8 mouse cellular contexts compared by ENCODE assay signal in the genomic region with DNA sequence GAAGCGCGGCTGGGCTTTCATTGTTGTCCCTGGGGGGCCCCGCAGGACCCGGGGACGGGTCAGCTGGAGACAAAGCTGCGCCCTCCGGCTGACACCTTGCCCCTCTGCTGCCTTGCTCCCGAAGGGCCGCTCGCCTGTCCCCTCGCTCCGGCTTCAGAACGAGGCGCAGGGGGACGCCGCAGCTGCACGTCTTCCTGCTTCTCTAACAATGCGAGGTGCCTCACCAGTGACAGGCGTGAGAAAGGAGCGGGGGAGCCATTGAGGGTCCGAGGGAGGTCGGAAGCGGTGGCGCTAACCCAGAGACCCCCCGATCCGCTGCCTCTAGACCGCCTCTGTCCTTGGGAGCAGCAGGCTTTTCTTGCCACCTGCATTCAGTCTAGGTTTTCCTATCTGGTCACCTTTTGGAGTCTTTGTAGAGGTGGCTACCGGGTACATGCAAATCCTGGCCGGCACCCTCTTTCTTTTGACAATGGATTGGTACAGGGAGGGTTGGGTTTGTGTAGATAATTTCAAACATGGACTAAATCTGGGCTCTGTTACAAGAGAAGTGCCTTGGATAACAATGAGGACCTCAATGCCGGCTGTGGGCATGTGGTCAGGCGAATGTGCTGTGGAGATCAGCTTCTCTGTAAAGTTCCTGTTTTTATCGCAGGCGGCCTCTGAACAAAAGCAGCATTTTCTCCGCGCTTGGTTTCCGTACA. TPM values are rescaled to one million over a fixed set of nuclear protein-coding genes. Genes with fewer than 3 reads are reported as not detected.
DNase-seq lines count a peak whose midpoint lies in the region; ATAC-seq and TF ChIP-seq lines count a peak whose summit lies in the region.

No protein-coding gene starts in this region.

- dilution Hi-C loops in CH12.LX (cut with MboI; ENCODE audit: extremely low pct_ligation_motif_present, extremely low pct_unique_long_range_greater_than_20kb, low sequenced_read_pairs) = no loop called here

- H3K36me3 ChIP-seq in CH12.LX (replicated peaks in 1 of 2; ENCODE audit: control insufficient read depth in 1 of 2, insufficient read depth in 1 of 2, low read length in 1 of 2) = peaks cover 0 to 3% of the 10 kb centered on the region in 2 experiments
- no peaks in the 10 kb centered on the region for H3K36me3 ChIP-seq in embryonic facial prominence, embryonic 15.5 days
- H3K36me3 ChIP-seq in heart, embryonic 16.5 days (ENCODE audit: control insufficient read depth, insufficient read depth) = no peaks in the 10 kb centered on the region
- no peaks in the 10 kb centered on the region for H3K36me3 ChIP-seq in neural tube, embryonic 13.5 days

- in situ Hi-C loops in CH12.LX (cut with MboI; ENCODE audit: low pct_ligation_motif_present, low pct_unique_long_range_greater_than_20kb, low sequenced_read_pairs) = loop anchor here (5.0 kb wide), 1 partner anchor 83 kb away; no protein-coding TSS in a partner anchor

- peak overlapping the region; percentile 79 for H3K9ac ChIP-seq in CH12.LX (ENCODE audit: insufficient read depth, low read depth)
- H3K9ac ChIP-seq in embryonic facial prominence, embryonic 15.5 days = peak overlapping the region; percentile 97
- peak overlapping the region; percentile 97 for H3K9ac ChIP-seq in heart, embryonic 16.5 days (ENCODE audit: low read length)
- H3K9ac ChIP-seq in neural tube, embryonic 13.5 days = peak overlapping the region; percentile 98

- no peak for TF ChIP-seq EP300 in CH12.LX (IDR thresholded peaks at IDR 0.05; ENCODE audit: low read length)

- H3K4me2 ChIP-seq in CH12.LX (ENCODE audit: insufficient read depth, low read depth, poor library complexity, severe bottlenecking) = peak overlapping the region; percentile 69
- H3K4me2 ChIP-seq in embryonic facial prominence, embryonic 15.5 days (replicated peaks) = peak overlapping the region; percentile 62
- H3K4me2 ChIP-seq in heart, embryonic 16.5 days (ENCODE audit: low read depth, low read length) = peak overlapping the region; percentile 61
- H3K4me2 ChIP-seq in neural tube, embryonic 13.5 days = peak overlapping the region; percentile 65

- peak overlapping the region; percentile 60 for H3K27ac ChIP-seq in CH12.LX (ENCODE audit: insufficient read depth, low read depth)
- peak overlapping the region; percentile 96 for H3K27ac ChIP-seq in embryonic facial prominence, embryonic 15.5 days (replicated peaks)
- peak overlapping the region; percentile 98 for H3K27ac ChIP-seq in heart, embryonic 16.5 days (ENCODE audit: low read length)
- peak overlapping the region; percentile 99 for H3K27ac ChIP-seq in neural tube, embryonic 13.5 days (replicated peaks)

- 0 out of 4 replicates have a peak, but pooled peaks of 1 of the 2 experiments have one; percentile 7 for TF ChIP-seq CTCF in CH12.LX (conservative IDR thresholded peaks at IDR 0.05 in 1 of 2, IDR thresholded peaks at IDR 0.05 in 1 of 2; ENCODE audit: low read depth in 2 of 2, low read length in 2 of 2)

- DNase-seq in CH12.LX (ENCODE audit: extremely low read depth) = peak; percentile 61
- peak; percentile 54 to 67 for DNase-seq in adrenal gland, postnatal 36 days
- DNase-seq in kidney, postnatal 14 days = peak; percentile 42
- peak; percentile 46 to 50 for DNase-seq in lung, adult 18-20 months
- DNase-seq in thymus, postnatal 0 days (ENCODE audit: low spot score) = peak; percentile 71

- WGBS in embryonic facial prominence, embryonic 15.5 days = under 1% methylated on average over 36 of the region's 36 CpGs
- WGBS in heart, embryonic 16.5 days = under 1% methylated on average over 36 of the region's 36 CpGs
- under 1% methylated on average over 36 of the region's 36 CpGs for WGBS in neural tube, embryonic 13.5 days

- no peak; the same call in 1 of the 2 replicates for TF ChIP-seq RAD21 in CH12.LX (IDR thresholded peaks at IDR 0.05; ENCODE audit: low read depth, low read length)

- peak overlapping the region; percentile 77 to 87 (median 87) for H3K4me3 ChIP-seq in CH12.LX (replicated peaks in 1 of 3; ENCODE audit: low read depth in 2 of 3, low read length in 2 of 3, poor library complexity in 1 of 3)
- H3K4me3 ChIP-seq in embryonic facial prominence, embryonic 15.5 days (replicated peaks) = peak overlapping the region; percentile 95
- H3K4me3 ChIP-seq in heart, embryonic 16.5 days (ENCODE audit: low read length) = peak overlapping the region; percentile 89
- H3K4me3 ChIP-seq in neural tube, embryonic 13.5 days = peak overlapping the region; percentile 93

- TF ChIP-seq POLR2A in CH12.LX (IDR thresholded peaks at IDR 0.05; ENCODE audit: low read depth, low read length) = no peak

- H3K9me3 ChIP-seq in CH12.LX (replicated peaks; ENCODE audit: low read length) = no peaks in the 10 kb centered on the region
- no peaks in the 10 kb centered on the region for H3K9me3 ChIP-seq in embryonic facial prominence, embryonic 15.5 days (replicated peaks)
- H3K9me3 ChIP-seq in heart, embryonic 16.5 days (replicated peaks; ENCODE audit: control insufficient read depth, low read length) = no peaks in the 10 kb centered on the region
- no peaks in the 10 kb centered on the region for H3K9me3 ChIP-seq in neural tube, embryonic 13.5 days

- H3K4me1 ChIP-seq in CH12.LX (ENCODE audit: control insufficient read depth in 1 of 2, insufficient read depth in 2 of 2) = peaks cover 9 to 44% of the 10 kb centered on the region in 2 experiments; a peak in 3 of 4 replicates
- H3K4me1 ChIP-seq in embryonic facial prominence, embryonic 15.5 days = peaks cover 29% of the 10 kb centered on the region
- H3K4me1 ChIP-seq in heart, embryonic 16.5 days (ENCODE audit: control insufficient read depth, insufficient read depth, low read length) = peaks cover 26% of the 10 kb centered on the region
- H3K4me1 ChIP-seq in neural tube, embryonic 13.5 days (replicated peaks) = peaks cover 40% of the 10 kb centered on the region

- peaks cover 33% of the 10 kb centered on the region for H3K79me2 ChIP-seq in CH12.LX (replicated peaks; ENCODE audit: control insufficient read depth, extremely low read depth, insufficient read depth, poor library complexity, severe bottlenecking)

- ATAC-seq in embryonic facial prominence, embryonic 15.5 days (ENCODE audit: insufficient number of reproducible peaks, low FRiP score, low TSS enrichment, low read depth) = peak; percentile 70
- ATAC-seq in heart, embryonic 16.5 days (replicated peaks; ENCODE audit: extremely low read depth, insufficient read depth, low FRiP score) = peak; percentile 62
- ATAC-seq in neural tube, embryonic 13.5 days (ENCODE audit: low read depth) = peak; percentile 78

- H3K27me3 ChIP-seq in CH12.LX (replicated peaks) = peaks cover 6% of the 10 kb centered on the region
- no peaks in the 10 kb centered on the region for H3K27me3 ChIP-seq in embryonic facial prominence, embryonic 15.5 days
- H3K27me3 ChIP-seq in heart, embryonic 16.5 days (ENCODE audit: control insufficient read depth, insufficient read depth, low read length) = no peaks in the 10 kb centered on the region
- no peaks in the 10 kb centered on the region for H3K27me3 ChIP-seq in neural tube, embryonic 13.5 days

TF ChIP-seq in CH12.LX, 34 proteins besides CTCF, POLR2A, EP300 and RAD21 (continues in another document):
- TF ChIP-seq ETS1 (conservative IDR thresholded peaks at IDR 0.05; ENCODE audit: low read depth, low read length) (no peak), RCOR1 (conservative IDR thresholded peaks at IDR 0.05; ENCODE audit: low read depth, low read length) (no peak), NRF1 (IDR thresholded peaks at IDR 0.05; ENCODE audit: low read depth, low read length) (no peak), MEF2A (IDR thresholded peaks at IDR 0.05; ENCODE audit: borderline replicate concordance, low read depth, low read length) (no peak), SIN3A (IDR thresholded peaks at IDR 0.05; ENCODE audit: low read length) (peak; percentile 83; the same call in 1 of the 2 replicates), BHLHE40 (IDR thresholded peaks at IDR 0.05; ENCODE audit: low read depth, low read length) (no peak; the same call in 1 of the 2 replicates), MYC (IDR thresholded peaks at IDR 0.05; ENCODE audit: low read depth, low read length) (peak; percentile 70), IRF4 (IDR thresholded peaks at IDR 0.05; ENCODE audit: low read depth, low read length) (no peak), JUND (conservative IDR thresholded peaks at IDR 0.05; ENCODE audit: low read depth, low read length) (no peak), POLR2AphosphoS2 (IDR thresholded peaks at IDR 0.05; ENCODE audit: low read depth, low read length) (no peak), E2F4 (IDR thresholded peaks at IDR 0.05; ENCODE audit: insufficient replicate concordance, low read depth, low read length) (no peak), KAT2A (IDR thresholded peaks at IDR 0.05; ENCODE audit: insufficient replicate concordance, low read length) (no peak), PAX5 (IDR thresholded peaks at IDR 0.05; ENCODE audit: low read length) (no peak), UBTF (IDR thresholded peaks at IDR 0.05; ENCODE audit: low read depth, low read length) (peak; percentile 83; the same call in 1 of the 2 replicates), MAX (IDR thresholded peaks at IDR 0.05; ENCODE audit: low read length) (peak; percentile 52), TCF12 (IDR thresholded peaks at IDR 0.05; ENCODE audit: low read depth, low read length) (no peak), MXI1 (IDR thresholded peaks at IDR 0.05; ENCODE audit: low read depth, low read length) (peak; percentile 58; the same call in 1 of the 2 replicates), ZNF384 (IDR thresholded peaks at IDR 0.05; ENCODE audit: low read depth, low read length) (no peak), TBP (conservative IDR thresholded peaks at IDR 0.05; ENCODE audit: low read depth, low read length) (no peak), CHD1 (IDR thresholded peaks at IDR 0.05; ENCODE audit: low read depth, low read length) (0 out of 2 replicates have a peak, but pooled peaks have one; percentile 37), ZMIZ1 (IDR thresholded peaks at IDR 0.05; ENCODE audit: low read depth, low read length) (no peak), MAFK (IDR thresholded peaks at IDR 0.05; ENCODE audit: insufficient replicate concordance, low read length) (no peak), ZC3H11A (IDR thresholded peaks at IDR 0.05; ENCODE audit: low read depth, low read length) (no peak), USF2 (conservative IDR thresholded peaks at IDR 0.05; ENCODE audit: low read depth, low read length) (no peak)

RNA-seq across cellular contexts. Expression of gene Dip2b, which starts 0.7 kb away (rescaled TPM):
- total RNA-seq in CH12.LX (2012; rRNA removed) (15.1 and 16.7 TPM in 2 replicates), CH12.LX (2014; rRNA removed) (13.0 and 15.7 TPM in 2 replicates)
- 14.3 and 18.2 TPM in 2 replicates for polyA plus RNA-seq in CH12.LX (2012; ENCODE audit: insufficient read length, low read depth)
- total RNA-seq in adrenal gland, postnatal 36 days (2021) = 10 to 100 TPM; 15.7 to 17.6 TPM
- polyA plus RNA-seq in embryonic facial prominence, embryonic 15.5 days (2015; fragmentation: Nextera tagmentation; extraction: Ambion mirVana) = 11.2 and 11.5 TPM in 2 replicates
- 14.0 and 14.1 TPM in 2 replicates for polyA plus RNA-seq in heart, embryonic 16.5 days (2015; fragmentation: Nextera tagmentation; extraction: Ambion mirVana)
- 18.4 and 18.5 TPM in 2 replicates for polyA plus RNA-seq in neural tube, embryonic 13.5 days (2015; fragmentation: Nextera tagmentation; extraction: Ambion mirVana)
- 7.9 and 9.5 TPM in 2 replicates for polyA plus RNA-seq in thymus, postnatal 0 days (2015; fragmentation: Nextera tagmentation; extraction: Ambion mirVana)

Comparison
In these comparisons a context has a peak if more than half of its experiments do, and no peak if none do; other contexts are left out.
1. Peak in every context shown above with its lines: DNase-seq, ATAC-seq, H3K4me3 ChIP-seq and H3K27ac ChIP-seq.